Mouse (Mus musculus) brain, embryonic 14.5 days (tissue): ENCODE results near the gene Nr5a1.

ENCODE experiments used
- CTCF ChIP-seq: fragments of 200-500 bp; IDR thresholded peaks from 2 replicates; pipeline ENCODE4 v1.5.1; 2012; ENCODE audit warnings: inconsistent platforms, mild to moderate bottlenecking, moderate library complexity, borderline replicate concordance; ENCODE audit not compliant: insufficient read depth, insufficient read length; ENCODE audit errors: extremely low read depth
- POLR2A ChIP-seq: fragments of 200-500 bp; IDR thresholded peaks from 2 replicates; pipeline ENCODE4 v1.6.1; 2012; ENCODE audit warnings: mild to moderate bottlenecking, inconsistent platforms, borderline replicate concordance; ENCODE audit not compliant: poor library complexity, insufficient read depth, insufficient read length, severe bottlenecking; ENCODE audit errors: extremely low read depth

- no peak for TF ChIP-seq CTCF
- TF ChIP-seq POLR2A: no peak
These were observed 60.6 kb downstream of the Nr5a1 start for GRCm38 (mm10) chr2:38653694-38654093.
